Mouse (Mus musculus) embryonic facial prominence, embryonic 13.5 days (tissue): ENCODE measurements around the gene Chn2. TPM values are rescaled to one million over a fixed set of nuclear protein-coding genes. Genes with fewer than 3 reads are reported as not detected.

ENCODE experiments used
- ATAC-seq: fragments of 200-750 bp; cut with Nextera tagmentation; 2 replicates; pipeline ENCODE4 v1.8.0; 2017; ENCODE audit warnings: low read depth; ENCODE audit not compliant: insufficient number of reproducible peaks, insufficient read depth, low FRiP score, low TSS enrichment
- H3K27ac ChIP-seq: fragments of 300-500 bp; sonication (generic); 2 replicates; pipeline ENCODE4 v1.5.1; 2015; ENCODE audit warnings: moderate library complexity, mild to moderate bottlenecking, inconsistent platforms
- H3K27me3 ChIP-seq: fragments of 300-500 bp; sonication (generic); 2 replicates; pipeline ENCODE4 v1.6.1; 2015; ENCODE audit warnings: mild to moderate bottlenecking, inconsistent platforms
- H3K36me3 ChIP-seq: fragments of 300-500 bp; sonication (generic); 2 replicates; pipeline ENCODE4 v1.6.1; 2015; ENCODE audit warnings: mild to moderate bottlenecking, inconsistent platforms
- H3K4me1 ChIP-seq: fragments of 300-500 bp; sonication (generic); 2 replicates; pipeline ENCODE4 v1.6.1; 2015; ENCODE audit warnings: inconsistent platforms
- H3K4me2 ChIP-seq: fragments of 300-500 bp; sonication (generic); 2 replicates; pipeline ENCODE4 v1.6.1; 2015; ENCODE audit warnings: moderate library complexity, mild to moderate bottlenecking, inconsistent platforms
- H3K4me3 ChIP-seq: fragments of 300-500 bp; sonication (generic); 2 replicates; pipeline ENCODE4 v1.5.1; 2015; ENCODE audit warnings: mild to moderate bottlenecking, inconsistent platforms
- H3K9ac ChIP-seq: fragments of 300-500 bp; sonication (generic); 2 replicates; pipeline ENCODE4 v1.6.1; 2015; ENCODE audit warnings: mild to moderate bottlenecking, inconsistent platforms
- H3K9me3 ChIP-seq: fragments of 300-500 bp; sonication (generic); 2 replicates; pipeline ENCODE4 v1.6.1; 2016; ENCODE audit warnings: inconsistent platforms
- WGBS: fragments of 180-500 bp; shearing (Covaris S2); methylation state at CpG from one replicate; pipeline ENCODE4 v1.1.7; 2015; ENCODE audit warnings: mixed read lengths; 5-methylcytosine and 5-hydroxymethylcytosine counted together
- polyA plus RNA-seq: library from polyadenylated mRNA; unstranded; fragments of >200 nt; fragmentation: Nextera tagmentation; extraction: Ambion mirVana; gene quantifications from 2 replicates; pipeline ENCODE4 v1.2.1, GENCODE M21; 2015

The Chn2 gene
- polyA plus RNA-seq, 1 experiment from 2014 or later, result 9.7 TPM

DNA sequence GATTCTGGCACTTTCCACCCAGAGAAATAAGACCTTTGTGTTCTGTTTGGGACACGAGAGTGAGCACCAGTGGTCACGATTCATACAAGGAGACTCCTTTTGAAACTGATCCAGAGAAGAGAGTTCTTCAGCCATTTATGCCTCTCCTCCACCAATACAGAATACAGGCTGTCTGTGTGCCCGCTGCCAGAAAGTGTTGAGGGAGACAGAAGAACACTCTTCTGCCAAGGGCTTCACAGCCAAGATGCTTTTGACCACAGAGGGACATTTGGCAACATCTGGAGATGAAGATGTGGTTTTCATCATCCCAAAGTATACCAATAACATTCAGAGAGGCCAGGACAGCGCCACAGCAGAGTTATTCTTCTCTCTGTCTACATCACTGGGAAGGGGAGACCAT lies 237.9 kb downstream of the Chn2 start:
- peaks cover 40% of the 10 kb centered on the region for H3K4me1 ChIP-seq

GRCm38 (mm10) chr6:54277828-54278227 lies 238.5 kb downstream of the Chn2 start:
- H3K27me3 ChIP-seq, result no peaks in the 10 kb centered on the region
- no peak overlapping the region for H3K4me3 ChIP-seq
- WGBS, result 34% methylated on average over 5 of the region's 5 CpGs
- H3K4me1 ChIP-seq, result peaks cover 34% of the 10 kb centered on the region
- no peak for ATAC-seq
- no peak overlapping the region for H3K9ac ChIP-seq
- H3K9me3 ChIP-seq, result no peaks in the 10 kb centered on the region
- H3K36me3 ChIP-seq, result no peaks in the 10 kb centered on the region
- no peak overlapping the region for H3K4me2 ChIP-seq
- H3K27ac ChIP-seq, result no peak overlapping the region

More for the DNA sequence above, 237.9 kb downstream of the Chn2 start:
- H3K9ac ChIP-seq, result no peak overlapping the region
- H3K9me3 ChIP-seq, result no peaks in the 10 kb centered on the region
- no peak overlapping the region for H3K4me3 ChIP-seq
- WGBS, result 71% methylated on average over 4 of the region's 4 CpGs
- no peaks in the 10 kb centered on the region for H3K36me3 ChIP-seq
- no peak overlapping the region for H3K4me2 ChIP-seq
- ATAC-seq, result no peak
- no peaks in the 10 kb centered on the region for H3K27me3 ChIP-seq
- H3K27ac ChIP-seq, result no peak overlapping the region

- H3K9ac ChIP-seq, result no peak overlapping the region
- no peak overlapping the region for H3K4me2 ChIP-seq
- no peak for ATAC-seq
- H3K36me3 ChIP-seq, result no peaks in the 10 kb centered on the region
- H3K27ac ChIP-seq, result no peak overlapping the region
- no peak overlapping the region for H3K4me3 ChIP-seq
- H3K9me3 ChIP-seq, result no peaks in the 10 kb centered on the region
- WGBS, result 72% methylated on average over 2 of the region's 2 CpGs
- no peaks in the 10 kb centered on the region for H3K27me3 ChIP-seq
- H3K4me1 ChIP-seq, result peaks cover 26% of the 10 kb centered on the region
Observed at GRCm38 (mm10) chr6:54278613-54279012, 239.3 kb downstream of the Chn2 start.

GRCm38 (mm10) chr6:54279391-54279790 lies 240.0 kb downstream of the Chn2 start:
- Histone ChIP-seq H3K9me3 (no peaks in the 10 kb centered on the region), H3K4me1 (peaks cover 24% of the 10 kb centered on the region), H3K9ac (no peak overlapping the region), H3K4me3 (no peak overlapping the region), H3K27me3 (no peaks in the 10 kb centered on the region), H3K36me3 (no peaks in the 10 kb centered on the region), H3K4me2 (no peak overlapping the region), H3K27ac (no peak overlapping the region; the same call in 1 of the 2 replicates)
- ATAC-seq, result no peak
- 54% methylated on average over 11 of the region's 11 CpGs for WGBS

- Histone ChIP-seq H3K36me3 (no peaks in the 10 kb centered on the region), H3K27ac (no peak overlapping the region), H3K4me2 (no peak overlapping the region), H3K9ac (no peak overlapping the region), H3K4me1 (peaks cover 19% of the 10 kb centered on the region), H3K4me3 (no peak overlapping the region), H3K27me3 (no peaks in the 10 kb centered on the region), H3K9me3 (no peaks in the 10 kb centered on the region)
- 82% methylated on average over 6 of the region's 6 CpGs for WGBS
- no peak for ATAC-seq
Observed at GRCm38 (mm10) chr6:54280248-54280647, 240.9 kb downstream of the Chn2 start.

DNA sequence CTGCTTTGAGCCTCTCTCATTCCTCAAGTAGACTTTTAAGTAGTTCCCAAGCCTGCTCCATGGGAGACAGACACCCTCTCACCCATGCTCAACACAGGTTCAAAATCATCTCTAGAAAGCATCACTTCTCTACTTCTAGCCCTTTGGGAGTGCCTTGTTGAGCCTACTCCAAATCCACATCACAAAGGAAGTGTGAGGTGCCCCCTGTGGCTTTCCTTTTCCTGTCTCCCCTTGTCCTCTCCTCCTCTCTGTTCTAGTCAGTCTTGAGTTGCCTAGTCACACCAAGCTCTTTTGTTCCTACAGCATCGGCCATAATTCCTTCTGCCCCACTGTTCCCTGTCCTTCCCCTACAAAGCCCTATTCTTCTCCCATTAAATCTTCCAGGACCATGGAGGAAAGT lies 243.9 kb downstream of the Chn2 start:
- ATAC-seq, result no peak
- Histone ChIP-seq H3K36me3 (no peaks in the 10 kb centered on the region), H3K27ac (no peak overlapping the region), H3K4me2 (no peak overlapping the region), H3K9ac (no peak overlapping the region), H3K9me3 (no peaks in the 10 kb centered on the region), H3K4me1 (peaks cover 7% of the 10 kb centered on the region), H3K27me3 (no peaks in the 10 kb centered on the region), H3K4me3 (no peak overlapping the region)
- WGBS, result 31% methylated on average over 1 of the region's 1 CpGs

DNA sequence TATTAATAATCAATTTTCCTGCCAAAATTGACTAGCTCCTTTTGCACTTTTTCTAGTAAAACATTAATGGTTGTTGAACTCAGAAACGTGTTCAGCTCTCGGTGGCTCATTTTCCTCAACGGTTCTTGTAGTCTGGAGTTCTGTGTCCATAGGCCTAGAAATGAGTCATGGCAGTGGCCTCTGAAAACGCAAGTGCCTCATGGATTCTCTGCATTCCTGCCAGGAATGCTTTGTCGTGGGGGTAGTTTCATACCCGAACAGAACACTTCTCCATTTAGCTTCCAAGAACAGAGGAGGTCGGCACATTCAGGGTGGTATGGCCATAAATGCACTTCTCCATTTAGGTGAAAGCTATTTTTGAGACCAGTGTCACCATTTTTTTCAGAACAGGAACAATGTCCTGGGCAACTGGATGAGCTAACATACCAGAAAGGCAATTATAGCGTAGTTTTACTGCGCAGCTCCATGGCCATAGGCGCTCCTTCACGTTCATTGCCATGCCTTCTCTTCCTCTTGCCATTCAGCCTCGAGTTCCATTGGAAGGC lies 244.9 kb downstream of the Chn2 start:
- Histone ChIP-seq H3K36me3 (no peaks in the 10 kb centered on the region), H3K4me1 (no peaks in the 10 kb centered on the region), H3K4me2 (no peak overlapping the region), H3K9me3 (no peaks in the 10 kb centered on the region), H3K27ac (no peak overlapping the region), H3K9ac (no peak overlapping the region), H3K27me3 (no peaks in the 10 kb centered on the region), H3K4me3 (no peak overlapping the region)
- 86% methylated on average over 12 of the region's 12 CpGs for WGBS
- no peak for ATAC-seq

DNA sequence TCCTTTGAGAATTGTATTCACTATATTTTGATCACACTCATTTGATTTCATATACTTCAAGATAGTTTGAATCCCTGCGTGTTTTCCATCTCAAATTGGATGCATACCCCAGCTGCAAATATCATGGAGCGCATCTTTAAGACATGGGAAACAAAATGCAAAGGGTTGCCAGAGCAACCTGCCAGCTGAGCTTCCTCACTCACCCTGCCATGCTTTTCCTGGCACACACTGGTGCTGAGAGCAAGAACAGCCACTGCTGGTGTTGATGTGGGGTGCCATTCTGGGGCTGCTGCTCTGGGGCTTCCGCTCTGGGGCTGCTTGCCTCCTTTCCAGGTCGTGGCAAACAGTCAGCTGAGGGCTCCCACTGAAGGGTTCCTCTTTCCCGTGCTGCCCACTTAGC lies 247.5 kb downstream of the Chn2 start:
- H3K9me3 ChIP-seq, result no peaks in the 10 kb centered on the region
- no peaks in the 10 kb centered on the region for H3K27me3 ChIP-seq
- H3K36me3 ChIP-seq, result no peaks in the 10 kb centered on the region
- no peak overlapping the region for H3K9ac ChIP-seq
- WGBS, result 80% methylated on average over 5 of the region's 5 CpGs
- H3K27ac ChIP-seq, result no peak overlapping the region
- no peak overlapping the region for H3K4me2 ChIP-seq
- ATAC-seq, result no peak
- no peaks in the 10 kb centered on the region for H3K4me1 ChIP-seq
- H3K4me3 ChIP-seq, result no peak overlapping the region

- H3K4me1 ChIP-seq, result no peaks in the 10 kb centered on the region
- WGBS, result 56% methylated on average over 10 of the region's 10 CpGs
- no peak overlapping the region for H3K9ac ChIP-seq
- no peaks in the 10 kb centered on the region for H3K36me3 ChIP-seq
- ATAC-seq, result no peak
- H3K27me3 ChIP-seq, result no peaks in the 10 kb centered on the region
- no peak overlapping the region for H3K4me3 ChIP-seq
- no peak overlapping the region for H3K27ac ChIP-seq
- H3K9me3 ChIP-seq, result no peaks in the 10 kb centered on the region
- H3K4me2 ChIP-seq, result no peak overlapping the region
Observed at GRCm38 (mm10) chr6:54289774-54290500, 250.6 kb downstream of the Chn2 start.

- H3K4me3 ChIP-seq, result no peak overlapping the region
- H3K27me3 ChIP-seq, result no peaks in the 10 kb centered on the region
- H3K9me3 ChIP-seq, result no peaks in the 10 kb centered on the region
- H3K27ac ChIP-seq, result no peak overlapping the region
- H3K9ac ChIP-seq, result no peak overlapping the region
- no peaks in the 10 kb centered on the region for H3K4me1 ChIP-seq
- ATAC-seq, result no peak
- no peak overlapping the region for H3K4me2 ChIP-seq
- WGBS, result 85% methylated on average over 2 of the region's 2 CpGs
- H3K36me3 ChIP-seq, result no peaks in the 10 kb centered on the region
Observed at GRCm38 (mm10) chr6:54297231-54297630, 257.9 kb downstream of the Chn2 start.

GRCm38 (mm10) chr6:54299417-54299816 lies 260.1 kb downstream of the Chn2 start:
- H3K27ac ChIP-seq, result no peak overlapping the region
- WGBS, result 62% methylated on average over 2 of the region's 2 CpGs
- no peaks in the 10 kb centered on the region for H3K4me1 ChIP-seq
- no peak overlapping the region for H3K4me3 ChIP-seq
- no peak overlapping the region for H3K4me2 ChIP-seq
- no peaks in the 10 kb centered on the region for H3K27me3 ChIP-seq
- ATAC-seq, result no peak
- H3K9ac ChIP-seq, result no peak overlapping the region
- H3K36me3 ChIP-seq, result no peaks in the 10 kb centered on the region
- H3K9me3 ChIP-seq, result no peaks in the 10 kb centered on the region

GRCm38 (mm10) chr6:54305777-54306176 lies 266.4 kb downstream of the Chn2 start:
- no peak overlapping the region for H3K9ac ChIP-seq
- 64% methylated on average over 1 of the region's 1 CpGs for WGBS
- H3K4me1 ChIP-seq, result no peaks in the 10 kb centered on the region
- no peaks in the 10 kb centered on the region for H3K9me3 ChIP-seq
- no peaks in the 10 kb centered on the region for H3K36me3 ChIP-seq
- no peak for ATAC-seq
- no peak overlapping the region for H3K4me2 ChIP-seq
- H3K4me3 ChIP-seq, result no peak overlapping the region
- no peaks in the 10 kb centered on the region for H3K27me3 ChIP-seq
- H3K27ac ChIP-seq, result no peak overlapping the region
